In genomic region chr8:77121571-77121890, GRCm38 (mm10) we compare ENCODE assay signal across 11 mouse cellular contexts.
DNase-seq lines count a peak whose midpoint lies in the region; ATAC-seq and TF ChIP-seq lines count a peak whose summit lies in the region.
"Had no signal": no experiment of that assay in that cellular context is flagged by ENCODE, and none has a peak within 500 bp of the region (broad histone marks: within the 10 kb centered on the region; RNA-seq: fewer than 3 reads in every experiment).

No protein-coding gene starts in this region.

- WGBS in heart, embryonic 12.5 days: 18% methylated on average over 1 of the region's 1 CpGs
- WGBS in heart, embryonic 16.5 days: 29% methylated on average over 1 of the region's 1 CpGs
- 44% methylated on average over 1 of the region's 1 CpGs for WGBS in intestine, postnatal 0 days

- DNase-seq in heart, adult 18-20 months: peak; percentile 37 to 41
- DNase-seq in left cerebral cortex, adult 2 months (ENCODE audit: extremely low spot score in 1 of 2, low spot score in 2 of 2): no peak
- no peak for DNase-seq in left cerebral cortex, postnatal 14 days (ENCODE audit: low spot score in 2 of 2)
- no peak for DNase-seq in ovary, postnatal 14 days (ENCODE audit: low spot score)

- no peaks in the 10 kb centered on the region for H3K36me3 ChIP-seq in heart, embryonic 12.5 days
- no peaks in the 10 kb centered on the region for H3K36me3 ChIP-seq in heart, embryonic 16.5 days (ENCODE audit: control insufficient read depth, insufficient read depth)
- H3K36me3 ChIP-seq in intestine, postnatal 0 days (ENCODE audit: control insufficient read depth, insufficient read depth): no peaks in the 10 kb centered on the region
- H3K36me3 ChIP-seq: intestine, embryonic 15.5 days; lung, embryonic 15.5 days had no signal

- peaks cover 17% of the 10 kb centered on the region for H3K4me1 ChIP-seq in heart, embryonic 12.5 days (replicated peaks)
- peaks cover 18% of the 10 kb centered on the region for H3K4me1 ChIP-seq in heart, embryonic 16.5 days (ENCODE audit: control insufficient read depth, insufficient read depth, low read length)
- H3K4me1 ChIP-seq in intestine, postnatal 0 days (replicated peaks; ENCODE audit: control insufficient read depth, insufficient read depth, low read length): no peaks in the 10 kb centered on the region
- H3K4me1 ChIP-seq: megakaryocyte, embryonic 14.5 days had no signal

- H3K4me3 ChIP-seq in heart, embryonic 12.5 days: no peak overlapping the region
- no peak overlapping the region for H3K4me3 ChIP-seq in left cerebral cortex, adult 2 months
- no peak overlapping the region for H3K4me3 ChIP-seq in heart, embryonic 16.5 days (ENCODE audit: low read length)
- H3K4me3 ChIP-seq in intestine, postnatal 0 days (ENCODE audit: low read depth, low read length): no peak overlapping the region
- H3K4me3 ChIP-seq: intestine, embryonic 15.5 days; lung, embryonic 15.5 days; megakaryocyte, embryonic 14.5 days had no signal

- H3K27ac ChIP-seq in heart, embryonic 12.5 days (ENCODE audit: poor library complexity, severe bottlenecking): no peak overlapping the region; the same call in 1 of the 2 replicates
- H3K27ac ChIP-seq in left cerebral cortex, adult 2 months: 0 out of 2 replicates have a peak overlapping the region, but pooled peaks have one; percentile 16
- H3K27ac ChIP-seq in heart, embryonic 16.5 days (ENCODE audit: low read length): peak overlapping the region; percentile 59; the same call in 1 of the 2 replicates
- no peak overlapping the region for H3K27ac ChIP-seq in intestine, postnatal 0 days (ENCODE audit: low read depth, low read length)
- H3K27ac ChIP-seq: intestine, embryonic 15.5 days; lung, embryonic 15.5 days had no signal

- ATAC-seq in heart, embryonic 12.5 days (ENCODE audit: insufficient number of reproducible peaks, low FRiP score): no peak
- no peak for ATAC-seq in heart, embryonic 16.5 days (replicated peaks; ENCODE audit: extremely low read depth, insufficient read depth, low FRiP score)
- no peak for ATAC-seq in intestine, postnatal 0 days
- ATAC-seq: activated CD4-positive, CD25-positive, alpha-beta regulatory T cell, adult 4 months; intestine, embryonic 15.5 days had no signal

- no peaks in the 10 kb centered on the region for H3K27me3 ChIP-seq in heart, embryonic 12.5 days (replicated peaks)
- H3K27me3 ChIP-seq in heart, embryonic 16.5 days (ENCODE audit: control insufficient read depth, insufficient read depth, low read length): no peaks in the 10 kb centered on the region
- H3K27me3 ChIP-seq in intestine, postnatal 0 days (replicated peaks; ENCODE audit: control insufficient read depth, insufficient read depth, low read length): no peaks in the 10 kb centered on the region
- H3K27me3 ChIP-seq: intestine, embryonic 15.5 days; lung, embryonic 15.5 days; megakaryocyte, embryonic 14.5 days had no signal

- TF ChIP-seq CTCF in left cerebral cortex, adult 2 months (IDR thresholded peaks at IDR 0.05): no peak
- no peak for TF ChIP-seq CTCF in intestine, postnatal 0 days (IDR thresholded peaks at IDR 0.05; ENCODE audit: low read depth)

- H3K9me3 ChIP-seq in heart, embryonic 12.5 days (replicated peaks): no peaks in the 10 kb centered on the region
- H3K9me3 ChIP-seq in heart, embryonic 16.5 days (replicated peaks; ENCODE audit: control insufficient read depth, low read length): no peaks in the 10 kb centered on the region
- no peaks in the 10 kb centered on the region for H3K9me3 ChIP-seq in intestine, postnatal 0 days (ENCODE audit: control insufficient read depth)
- H3K9me3 ChIP-seq: intestine, embryonic 15.5 days; lung, embryonic 15.5 days; megakaryocyte, embryonic 14.5 days had no signal

- H3K9ac ChIP-seq in heart, embryonic 12.5 days: no peak overlapping the region
- no peak overlapping the region; the same call in 1 of the 2 replicates for H3K9ac ChIP-seq in heart, embryonic 16.5 days (ENCODE audit: low read length)
- H3K9ac ChIP-seq in intestine, postnatal 0 days (ENCODE audit: low read depth, low read length): no peak overlapping the region
- H3K9ac ChIP-seq: intestine, embryonic 15.5 days; lung, embryonic 15.5 days had no signal

- intact Hi-C loops in left cerebral cortex, adult 2 months (cut with DNase I): no loop called here
- intact Hi-C loops in left cerebral cortex, postnatal 14 days (cut with DNase I): no loop called here

- H3K4me2 ChIP-seq in heart, embryonic 12.5 days: no peak overlapping the region
- H3K4me2 ChIP-seq in heart, embryonic 16.5 days (ENCODE audit: low read depth, low read length): no peak overlapping the region
- no peak overlapping the region for H3K4me2 ChIP-seq in intestine, postnatal 0 days (replicated peaks; ENCODE audit: low read depth)
- H3K4me2 ChIP-seq: intestine, embryonic 15.5 days; lung, embryonic 15.5 days had no signal

Comparison
In these comparisons a context has a peak if more than half of its experiments do, and no peak if none do; other contexts are left out.
1. H3K27ac ChIP-seq: peak in left cerebral cortex, adult 2 months (single experiment) and heart, embryonic 16.5 days (single experiment); none in heart, embryonic 12.5 days (single experiment) and intestine, postnatal 0 days (single experiment).
2. DNase-seq: peak in heart, adult 18-20 months (2 of 2); none in left cerebral cortex, adult 2 months (0 of 2), left cerebral cortex, postnatal 14 days (0 of 2) and ovary, postnatal 14 days (single experiment).